Mouse (Mus musculus) stomach, embryonic 14.5 days (tissue): ENCODE results near the gene Dleu7. TPM values are rescaled to one million over a fixed set of nuclear protein-coding genes. Genes with fewer than 3 reads are reported as not detected.

Source experiments
- ATAC-seq: fragments of 200-750 bp; cut with Nextera tagmentation; 2 replicates; pipeline ENCODE4 v1.8.0; 2017; ENCODE audit warnings: low read depth, moderate TSS enrichment; ENCODE audit not compliant: insufficient number of reproducible peaks, insufficient read depth, low FRiP score
- H3K27ac ChIP-seq: fragments of 300-500 bp; sonication (generic); 2 replicates; pipeline ENCODE4 v1.5.1; 2014; ENCODE audit warnings: mild to moderate bottlenecking, low read length, moderate library complexity, mixed read lengths
- H3K27me3 ChIP-seq: fragments of 300-500 bp; sonication (generic); 2 replicates; pipeline ENCODE4 v1.6.1; 2014; ENCODE audit warnings: low read length, control low read depth, mixed read lengths; ENCODE audit not compliant: control insufficient read depth, insufficient read depth
- H3K36me3 ChIP-seq: fragments of 300-500 bp; sonication (generic); 2 replicates; pipeline ENCODE4 v1.6.1; 2014; ENCODE audit warnings: mild to moderate bottlenecking, control low read depth, low read length, moderate library complexity, mixed read lengths; ENCODE audit not compliant: control insufficient read depth, insufficient read depth
- H3K4me1 ChIP-seq: fragments of 300-500 bp; sonication (generic); 2 replicates; pipeline ENCODE4 v1.6.1; 2014; ENCODE audit warnings: low read length, control low read depth, mixed read lengths; ENCODE audit not compliant: control insufficient read depth, insufficient read depth
- H3K4me2 ChIP-seq: fragments of 300-500 bp; sonication (generic); replicated peaks from 2 replicates; pipeline ENCODE4 v1.6.1; 2014; ENCODE audit warnings: low read depth, low read length, control low read depth
- H3K4me3 ChIP-seq: fragments of 300-500 bp; sonication (generic); 2 replicates; pipeline ENCODE4 v1.5.1; 2014; ENCODE audit warnings: low read depth, low read length, control low read depth
- H3K9ac ChIP-seq: fragments of 300-500 bp; sonication (generic); replicated peaks from 2 replicates; pipeline ENCODE4 v1.6.1; 2014; ENCODE audit warnings: low read depth, mild to moderate bottlenecking, control low read depth, low read length, moderate library complexity, mixed read lengths
- H3K9me3 ChIP-seq: fragments of 300-500 bp; sonication (generic); 2 replicates; pipeline ENCODE4 v1.6.1; 2016; ENCODE audit warnings: low read depth, low read length, control low read depth; ENCODE audit not compliant: control insufficient read depth
- WGBS: fragments of 180-500 bp; shearing (Covaris S2); extraction: QIAGEN DNeasy Blood & Tissue Kit; methylation state at CpG from one replicate; pipeline ENCODE4 v1.1.7; 2014; 5-methylcytosine and 5-hydroxymethylcytosine counted together
- polyA plus RNA-seq: library from polyadenylated mRNA; unstranded; fragments of >200 nt; fragmentation: Nextera tagmentation; extraction: Ambion mirVana; gene quantifications from 2 replicates; pipeline ENCODE4 v1.2.1, GENCODE M21; 2014

Dleu7 gene
- polyA plus RNA-seq, 1 experiment from 2014 or later, result 1.00 TPM

DNA sequence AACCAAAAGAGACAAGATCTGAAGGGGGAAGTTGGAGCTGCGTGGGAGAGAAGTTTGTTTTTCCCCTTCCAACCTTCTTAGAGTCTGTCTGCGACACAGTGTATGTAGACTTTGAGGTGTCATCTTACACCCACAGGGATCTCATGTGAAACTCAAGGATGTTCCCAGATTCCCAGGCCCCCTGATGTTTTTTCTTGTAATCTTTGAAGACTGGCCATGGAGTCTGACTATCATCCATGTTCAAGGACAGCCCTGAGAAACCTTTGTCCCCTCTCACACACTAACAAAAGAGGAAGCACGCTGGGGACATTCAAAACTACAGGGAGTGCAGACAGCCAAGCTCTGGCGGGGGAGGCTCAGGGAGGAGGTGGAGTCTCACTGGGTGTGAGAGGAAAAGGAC, 47.3 kb downstream of the Dleu7 start:
- 0 out of 2 replicates have a peak, but pooled peaks cover 3% of the 10 kb centered on the region for H3K4me1 ChIP-seq
- no peak for ATAC-seq
- no peak overlapping the region for H3K9ac ChIP-seq
- 18% methylated on average over 4 of the region's 4 CpGs for WGBS
- no peak overlapping the region for H3K27ac ChIP-seq
- no peaks in the 10 kb centered on the region for H3K36me3 ChIP-seq
- H3K4me3 ChIP-seq, result no peak overlapping the region
- H3K4me2 ChIP-seq, result no peak overlapping the region
- H3K9me3 ChIP-seq, result no peaks in the 10 kb centered on the region
- H3K27me3 ChIP-seq, result no peaks in the 10 kb centered on the region

DNA sequence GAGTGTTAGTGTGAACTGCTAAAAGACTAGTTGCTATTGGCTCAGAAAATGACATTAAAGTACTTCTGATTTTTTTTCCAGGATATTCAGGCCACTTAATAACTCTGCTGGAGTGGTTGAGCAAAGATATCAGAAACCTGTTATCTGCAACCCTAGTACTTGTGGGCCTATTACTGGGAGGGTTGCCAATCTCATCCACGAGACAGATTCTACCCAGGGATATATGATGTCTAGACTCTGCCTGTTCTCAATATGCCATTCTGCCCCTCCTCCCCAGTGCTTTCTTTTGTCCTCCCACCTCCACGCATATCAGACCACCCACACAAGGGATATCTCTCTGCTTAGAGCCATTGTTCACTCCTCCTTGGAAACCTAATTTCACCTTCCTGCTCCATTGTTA, 49.3 kb downstream of the Dleu7 start:
- H3K4me1 ChIP-seq, result 0 out of 2 replicates have a peak, but pooled peaks cover 3% of the 10 kb centered on the region
- no peak overlapping the region for H3K4me2 ChIP-seq
- no peaks in the 10 kb centered on the region for H3K27me3 ChIP-seq
- H3K9me3 ChIP-seq, result no peaks in the 10 kb centered on the region
- ATAC-seq, result no peak
- 77% methylated on average over 2 of the region's 2 CpGs for WGBS
- no peak overlapping the region for H3K4me3 ChIP-seq
- H3K36me3 ChIP-seq, result no peaks in the 10 kb centered on the region
- H3K27ac ChIP-seq, result no peak overlapping the region
- H3K9ac ChIP-seq, result no peak overlapping the region

DNA sequence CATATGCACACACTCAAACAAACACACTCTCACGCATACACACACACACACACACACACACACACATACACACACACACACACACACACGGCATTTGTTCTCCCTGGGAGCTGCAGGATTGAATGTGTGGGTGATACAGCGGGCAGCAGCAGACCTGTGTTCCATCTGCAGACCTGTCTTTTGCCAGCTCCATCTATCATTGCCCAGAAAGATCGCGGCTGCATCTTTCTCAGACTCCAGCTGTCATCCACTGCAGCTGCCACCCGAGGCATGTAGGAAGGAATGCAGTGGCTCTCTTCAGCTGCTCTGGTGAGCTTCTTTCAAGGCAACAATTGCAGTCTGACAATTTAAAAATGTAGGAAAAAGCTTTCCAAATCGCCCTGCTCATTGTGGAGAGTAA, 56.9 kb downstream of the Dleu7 start:
- Histone ChIP-seq H3K36me3 (no peaks in the 10 kb centered on the region), H3K4me2 (no peak overlapping the region), H3K4me1 (no peaks in the 10 kb centered on the region), H3K9me3 (no peaks in the 10 kb centered on the region), H3K27ac (no peak overlapping the region), H3K4me3 (no peak overlapping the region), H3K27me3 (no peaks in the 10 kb centered on the region), H3K9ac (no peak overlapping the region)
- ATAC-seq, result no peak
- WGBS, result 40% methylated on average over 7 of the region's 7 CpGs

- Histone ChIP-seq H3K4me1 (no peaks in the 10 kb centered on the region), H3K4me2 (no peak overlapping the region), H3K27ac (no peak overlapping the region), H3K27me3 (no peaks in the 10 kb centered on the region), H3K9ac (no peak overlapping the region), H3K36me3 (no peaks in the 10 kb centered on the region), H3K9me3 (no peaks in the 10 kb centered on the region), H3K4me3 (no peak overlapping the region)
- no peak for ATAC-seq
- 56% methylated on average over 1 of the region's 1 CpGs for WGBS
These were observed 57.6 kb downstream of the Dleu7 start for GRCm38 (mm10) chr14:62235214-62235613.

DNA sequence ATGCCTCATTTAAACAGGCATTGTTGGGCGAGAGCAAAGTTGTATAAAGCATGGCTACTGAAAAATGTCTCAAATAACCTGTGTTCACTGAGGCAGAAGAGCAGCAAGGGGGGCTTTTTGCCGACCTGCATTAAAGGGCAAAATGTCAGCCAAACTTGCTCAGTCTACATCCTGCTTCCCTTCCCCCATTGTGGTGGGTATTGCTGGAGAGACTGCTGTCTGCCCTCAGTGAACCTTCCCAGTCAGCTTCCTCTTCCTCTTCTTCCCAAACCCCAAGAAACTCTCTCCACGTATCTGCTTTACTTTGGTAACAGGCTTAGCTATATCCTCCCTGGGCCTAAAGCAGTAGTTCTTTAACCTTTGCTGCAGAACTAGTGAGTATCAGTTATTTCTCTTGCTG, 61.9 kb downstream of the Dleu7 start:
- H3K9ac ChIP-seq, result no peak overlapping the region
- H3K27me3 ChIP-seq, result no peaks in the 10 kb centered on the region
- 61% methylated on average over 3 of the region's 3 CpGs for WGBS
- no peaks in the 10 kb centered on the region for H3K36me3 ChIP-seq
- H3K4me2 ChIP-seq, result no peak overlapping the region
- H3K27ac ChIP-seq, result no peak overlapping the region
- H3K4me3 ChIP-seq, result no peak overlapping the region
- no peak for ATAC-seq
- no peaks in the 10 kb centered on the region for H3K4me1 ChIP-seq
- H3K9me3 ChIP-seq, result no peaks in the 10 kb centered on the region

DNA sequence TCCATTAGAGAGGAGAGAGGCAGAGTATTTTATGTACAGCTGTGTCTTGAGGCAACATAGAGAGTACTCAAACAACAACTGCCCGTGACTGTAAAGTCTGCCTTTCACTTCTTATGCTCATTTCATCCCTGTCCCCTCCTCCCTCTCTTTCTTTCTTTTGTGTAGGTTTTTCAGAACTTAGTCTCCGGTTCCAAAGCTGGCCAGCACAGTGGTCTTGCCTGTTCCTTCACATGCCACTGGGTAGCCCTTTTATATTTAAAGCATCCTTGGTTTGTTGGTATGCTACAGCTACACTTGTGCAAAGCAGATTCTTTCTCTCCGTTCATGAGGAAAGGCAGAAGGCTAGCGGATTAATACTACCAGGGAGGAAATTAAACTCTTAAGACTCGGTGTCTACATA, 65.7 kb downstream of the Dleu7 start:
- WGBS, result 71% methylated on average over 5 of the region's 5 CpGs
- Histone ChIP-seq H3K4me3 (no peak overlapping the region), H3K4me2 (no peak overlapping the region), H3K27ac (no peak overlapping the region), H3K4me1 (no peaks in the 10 kb centered on the region), H3K9me3 (no peaks in the 10 kb centered on the region), H3K36me3 (no peaks in the 10 kb centered on the region), H3K27me3 (no peaks in the 10 kb centered on the region), H3K9ac (no peak overlapping the region)
- no peak for ATAC-seq

- no peak overlapping the region for H3K27ac ChIP-seq
- ATAC-seq, result no peak
- no peaks in the 10 kb centered on the region for H3K4me1 ChIP-seq
- H3K4me3 ChIP-seq, result no peak overlapping the region
- H3K27me3 ChIP-seq, result no peaks in the 10 kb centered on the region
- H3K4me2 ChIP-seq, result no peak overlapping the region
- WGBS, result 73% methylated on average over 11 of the region's 11 CpGs
- no peaks in the 10 kb centered on the region for H3K9me3 ChIP-seq
- no peaks in the 10 kb centered on the region for H3K36me3 ChIP-seq
- H3K9ac ChIP-seq, result no peak overlapping the region
These were observed 66.2 kb downstream of the Dleu7 start for GRCm38 (mm10) chr14:62226576-62227047.

Other genes with a start within 250 kb of the Dleu7 start
- gene Rnaseh2b, start 458 bp downstream of the Dleu7 start, polyA plus RNA-seq, result 65.0 and 70.9 TPM in 2 replicates
- 0.10 TPM in 1 of 2 replicates, not detected in the other for gene Gucy1b2, start 163.2 kb upstream of the Dleu7 start, polyA plus RNA-seq